Mouse (Mus musculus) G1E (cell line): Measurements from ENCODE around the gene Car10.

ENCODE experiments used
- CTCF ChIP-seq: IDR thresholded peaks from 2 replicates; pipeline ENCODE4 v1.5.1; 2012; ENCODE audit warnings: low read depth, low read length, inconsistent platforms, mixed read lengths
- GATA1 ChIP-seq: IDR thresholded peaks from 2 replicates; pipeline ENCODE4 v1.6.1; 2012; ENCODE audit warnings: borderline replicate concordance, low read length, inconsistent platforms, mixed read lengths
- GATA2 ChIP-seq: IDR thresholded peaks from 2 replicates; pipeline ENCODE4 v1.6.1; 2012; ENCODE audit warnings: low read depth, low read length, inconsistent platforms, borderline replicate concordance
- POLR2AphosphoS5 ChIP-seq: IDR thresholded peaks from 2 replicates; pipeline ENCODE4 v1.6.1; 2012; ENCODE audit warnings: low read depth, low read length, inconsistent platforms; ENCODE audit not compliant: insufficient replicate concordance

DNA sequence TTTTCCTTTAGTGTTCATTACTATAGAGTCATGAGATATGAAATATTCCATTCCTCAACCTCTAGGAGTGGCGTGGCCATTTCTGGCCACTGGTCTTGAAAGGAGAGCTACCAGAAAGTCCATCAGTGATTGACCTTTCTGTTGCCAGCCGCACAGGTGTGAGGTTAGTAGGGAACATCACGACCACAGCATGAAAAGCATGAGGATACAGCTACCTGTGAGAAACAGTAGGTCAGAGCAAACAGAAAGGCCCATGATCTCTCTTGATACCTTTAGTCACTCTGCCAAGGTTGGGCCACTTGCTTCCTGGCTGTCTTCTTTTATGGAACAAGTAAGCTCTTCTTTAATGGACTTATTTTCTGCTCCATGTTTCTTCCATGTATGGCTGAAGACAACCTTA, 246.1 kb downstream of the Car10 start:
- TF ChIP-seq CTCF = no peak
- no peak for TF ChIP-seq GATA1
- TF ChIP-seq GATA2 = no peak
- TF ChIP-seq POLR2AphosphoS5 = no peak
